Mouse (Mus musculus): ENCODE results near the gene Atp2a2. TPM values are rescaled to one million over a fixed set of nuclear protein-coding genes. Genes with fewer than 3 reads are reported as not detected.
A peak's percentile ranks its signal among the peaks of the same experiment; 100 is the strongest.

The Atp2a2 gene
- total and polyA plus RNA-seq, 2 experiments from 2014 or later = 785 to 2,277 TPM

DNA sequence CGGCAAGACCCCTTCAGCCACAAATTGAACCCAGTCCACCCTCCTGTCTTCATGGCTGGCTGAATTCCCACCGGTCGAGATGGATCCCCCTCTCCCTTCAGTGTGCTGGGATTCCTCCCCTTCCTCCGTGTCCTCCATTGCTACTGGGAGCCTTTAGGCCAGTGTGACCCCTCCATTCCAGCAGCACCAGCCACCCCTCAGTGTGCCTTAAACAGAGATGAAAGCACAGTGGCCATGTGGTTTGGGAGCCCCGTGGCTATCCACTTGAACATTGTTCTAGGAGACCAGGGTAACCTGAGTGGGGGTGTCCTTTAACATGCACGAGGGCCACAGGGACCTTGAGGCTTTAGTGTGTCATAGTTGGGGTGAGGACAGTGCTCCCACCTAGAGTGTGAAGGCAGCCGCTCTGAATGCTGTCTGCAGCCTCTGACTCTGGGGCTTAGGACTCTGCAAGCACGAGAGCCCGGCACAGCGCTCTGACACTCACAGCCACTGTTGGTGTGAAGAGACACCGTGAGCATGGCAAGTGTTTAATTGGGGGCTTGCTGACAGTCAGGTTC, 56.9 kb downstream of the Atp2a2 start:
- Histone ChIP-seq H3K4me1 (ENCODE audit: control insufficient read depth, insufficient read depth) (no peaks in the 10 kb centered on the region), H3K4me2 (ENCODE audit: low read depth, low read length) (no peak overlapping the region), H3K27ac (ENCODE audit: low read depth) (no peak overlapping the region), H3K9ac (replicated peaks; ENCODE audit: low read depth, low read length) (no peak overlapping the region), H3K4me3 (ENCODE audit: low read depth, low read length) (no peak overlapping the region), H3K9me3 (replicated peaks; ENCODE audit: control insufficient read depth, low read length) (no peaks in the 10 kb centered on the region), H3K36me3 (replicated peaks; ENCODE audit: control insufficient read depth, insufficient read depth, low read length) (peaks cover 62% of the 10 kb centered on the region), H3K27me3 (ENCODE audit: control insufficient read depth, insufficient read depth, low read length) (no peaks in the 10 kb centered on the region)
- DNase-seq (ENCODE audit: low spot score) = no peak
- no peak for ATAC-seq (ENCODE audit: insufficient read depth, low read depth)
- WGBS = 87% methylated on average over 11 of the region's 11 CpGs
- TF ChIP-seq EP300 (IDR thresholded peaks at IDR 0.05; ENCODE audit: low read depth) (no peak), CTCF (IDR thresholded peaks at IDR 0.05; ENCODE audit: low read depth) (no peak)

DNA sequence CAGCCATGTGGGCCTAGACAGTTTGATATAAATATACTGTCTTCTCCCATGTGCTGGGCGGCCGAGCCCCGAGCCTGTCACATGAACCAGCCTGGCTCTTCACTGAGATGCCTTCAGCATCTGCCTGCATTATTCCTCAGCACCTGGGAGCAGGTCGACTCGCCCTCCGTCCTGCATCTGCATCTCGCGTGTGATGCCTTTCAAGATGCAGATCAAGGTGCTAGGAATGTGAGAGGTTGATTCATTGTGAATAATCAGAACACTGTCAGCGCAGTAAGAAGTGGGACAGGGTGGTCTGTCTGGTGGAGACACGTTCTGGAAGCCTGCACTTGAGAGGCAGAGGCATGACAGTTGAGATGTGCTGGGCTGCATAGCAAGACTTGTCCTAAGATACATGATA, 57.5 kb downstream of the Atp2a2 start:
- Histone ChIP-seq H3K9ac (replicated peaks; ENCODE audit: low read depth, low read length) (no peak overlapping the region), H3K9me3 (replicated peaks; ENCODE audit: control insufficient read depth, low read length) (no peaks in the 10 kb centered on the region), H3K36me3 (replicated peaks; ENCODE audit: control insufficient read depth, insufficient read depth, low read length) (peaks cover 68% of the 10 kb centered on the region), H3K4me1 (ENCODE audit: control insufficient read depth, insufficient read depth) (no peaks in the 10 kb centered on the region), H3K4me2 (ENCODE audit: low read depth, low read length) (no peak overlapping the region), H3K4me3 (ENCODE audit: low read depth, low read length) (no peak overlapping the region), H3K27ac (ENCODE audit: low read depth) (no peak overlapping the region), H3K27me3 (ENCODE audit: control insufficient read depth, insufficient read depth, low read length) (no peaks in the 10 kb centered on the region)
- WGBS = 86% methylated on average over 10 of the region's 10 CpGs
- DNase-seq (ENCODE audit: low spot score) (no peak), ATAC-seq (ENCODE audit: insufficient read depth, low read depth) (no peak)
- no peak for TF ChIP-seq CTCF (IDR thresholded peaks at IDR 0.05; ENCODE audit: low read depth)
- no peak for TF ChIP-seq EP300 (IDR thresholded peaks at IDR 0.05; ENCODE audit: low read depth)

DNA sequence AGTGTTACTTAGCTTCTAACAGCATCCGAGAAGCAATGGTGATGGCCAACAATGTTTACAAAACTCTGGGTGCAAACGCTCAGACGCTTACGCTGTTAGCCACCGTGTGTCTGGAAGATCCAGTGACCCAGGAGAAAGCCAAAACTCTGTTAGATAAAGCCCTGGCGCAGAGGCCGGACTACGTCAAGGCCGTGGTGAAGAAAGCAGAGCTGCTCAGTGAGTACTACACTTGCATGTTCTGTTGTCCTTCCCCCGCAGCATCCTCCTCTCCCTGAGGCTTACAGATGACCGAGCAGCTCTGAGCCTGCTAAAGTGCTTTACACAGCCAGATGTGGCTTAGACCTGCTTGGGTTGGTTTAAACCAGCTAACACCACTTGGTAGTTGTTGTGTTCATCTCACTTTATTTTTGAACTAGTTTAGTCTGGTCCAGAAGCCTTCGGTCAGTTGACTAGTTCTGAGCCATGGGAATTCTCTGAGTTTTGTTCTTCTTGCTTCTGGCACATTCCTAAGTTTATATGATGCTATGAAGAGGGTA, 61.9 kb downstream of the Atp2a2 start:
- ATAC-seq (ENCODE audit: insufficient read depth, low read depth) (0 out of 2 replicates have a peak, but pooled peaks have one; percentile 6), DNase-seq (ENCODE audit: low spot score) (no peak)
- TF ChIP-seq EP300 (IDR thresholded peaks at IDR 0.05; ENCODE audit: low read depth) = no peak
- no peak for TF ChIP-seq CTCF (IDR thresholded peaks at IDR 0.05; ENCODE audit: low read depth)
- Histone ChIP-seq H3K27me3 (ENCODE audit: control insufficient read depth, insufficient read depth, low read length) (no peaks in the 10 kb centered on the region), H3K9ac (replicated peaks; ENCODE audit: low read depth, low read length) (no peak overlapping the region), H3K4me2 (ENCODE audit: low read depth, low read length) (no peak overlapping the region), H3K9me3 (replicated peaks; ENCODE audit: control insufficient read depth, low read length) (no peaks in the 10 kb centered on the region), H3K4me3 (ENCODE audit: low read depth, low read length) (no peak overlapping the region), H3K36me3 (replicated peaks; ENCODE audit: control insufficient read depth, insufficient read depth, low read length) (peaks cover 98% of the 10 kb centered on the region), H3K4me1 (ENCODE audit: control insufficient read depth, insufficient read depth) (no peaks in the 10 kb centered on the region), H3K27ac (ENCODE audit: low read depth) (peak overlapping the region; percentile 83)
- 84% methylated on average over 12 of the region's 12 CpGs for WGBS

DNA sequence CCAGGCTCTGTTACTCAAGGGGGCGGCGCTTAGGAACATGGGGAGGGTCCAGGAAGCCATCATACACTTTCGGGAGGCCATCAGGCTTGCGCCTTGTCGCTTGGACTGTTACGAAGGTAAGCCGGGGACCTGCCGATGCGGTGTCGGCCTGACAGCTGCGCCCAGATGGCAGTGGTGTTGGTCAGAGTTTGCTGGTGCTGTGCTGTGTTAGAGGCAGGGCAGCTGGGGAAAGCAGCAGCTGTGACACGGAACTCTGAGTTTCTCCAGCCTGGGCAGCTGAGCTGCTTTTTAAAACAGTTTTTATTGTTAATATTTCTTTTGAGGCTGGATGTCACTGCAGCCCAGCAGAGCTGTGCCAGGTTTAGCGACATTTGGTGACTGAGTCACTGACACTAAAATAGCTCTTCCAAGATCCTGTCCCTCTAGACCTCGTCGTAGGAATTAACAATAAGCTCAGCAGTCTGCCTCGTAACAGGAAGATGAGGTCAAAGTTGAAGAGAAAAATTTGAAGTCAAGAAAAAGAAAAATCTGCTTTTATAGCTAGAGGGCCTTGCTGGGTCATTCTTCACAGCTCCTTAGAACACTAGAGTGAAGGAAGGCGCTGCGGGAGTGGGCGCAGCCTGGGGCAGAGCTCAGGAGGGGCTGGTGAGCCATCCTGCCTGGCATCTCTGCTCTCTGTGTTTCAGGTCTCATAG, 62.5 kb downstream of the Atp2a2 start:
- Histone ChIP-seq H3K4me1 (ENCODE audit: control insufficient read depth, insufficient read depth) (no peaks in the 10 kb centered on the region), H3K4me3 (ENCODE audit: low read depth, low read length) (no peak overlapping the region), H3K27me3 (ENCODE audit: control insufficient read depth, insufficient read depth, low read length) (no peaks in the 10 kb centered on the region), H3K36me3 (replicated peaks; ENCODE audit: control insufficient read depth, insufficient read depth, low read length) (peaks cover 98% of the 10 kb centered on the region), H3K9me3 (replicated peaks; ENCODE audit: control insufficient read depth, low read length) (no peaks in the 10 kb centered on the region), H3K9ac (replicated peaks; ENCODE audit: low read depth, low read length) (no peak overlapping the region), H3K27ac (ENCODE audit: low read depth) (peak overlapping the region; percentile 83), H3K4me2 (ENCODE audit: low read depth, low read length) (no peak overlapping the region)
- peak; percentile 78 for ATAC-seq (ENCODE audit: insufficient read depth, low read depth)
- no peak for TF ChIP-seq CTCF (IDR thresholded peaks at IDR 0.05; ENCODE audit: low read depth)
- TF ChIP-seq EP300 (IDR thresholded peaks at IDR 0.05; ENCODE audit: low read depth) = no peak
- DNase-seq (ENCODE audit: low spot score) = peak; percentile 69
- WGBS = 63% methylated on average over 19 of the region's 19 CpGs

GRCm38 (mm10) chr5:122434541-122434940, 67.5 kb downstream of the Atp2a2 start:
- Histone ChIP-seq H3K9ac (replicated peaks; ENCODE audit: low read depth, low read length) (no peak overlapping the region), H3K4me1 (ENCODE audit: control insufficient read depth, insufficient read depth) (no peaks in the 10 kb centered on the region), H3K36me3 (replicated peaks; ENCODE audit: control insufficient read depth, insufficient read depth, low read length) (peaks cover 97% of the 10 kb centered on the region), H3K9me3 (replicated peaks; ENCODE audit: control insufficient read depth, low read length) (no peaks in the 10 kb centered on the region), H3K4me3 (ENCODE audit: low read depth, low read length) (no peak overlapping the region), H3K27ac (ENCODE audit: low read depth) (no peak overlapping the region), H3K4me2 (ENCODE audit: low read depth, low read length) (no peak overlapping the region), H3K27me3 (ENCODE audit: control insufficient read depth, insufficient read depth, low read length) (no peaks in the 10 kb centered on the region)
- TF ChIP-seq CTCF (IDR thresholded peaks at IDR 0.05; ENCODE audit: low read depth) = peak; percentile 13; the same call in 1 of the 2 replicates
- TF ChIP-seq EP300 (IDR thresholded peaks at IDR 0.05; ENCODE audit: low read depth) = no peak
- ATAC-seq (ENCODE audit: insufficient read depth, low read depth) (no peak), DNase-seq (ENCODE audit: low spot score) (no peak)
- 80% methylated on average over 4 of the region's 4 CpGs for WGBS

Data from heart, postnatal 0 days (tissue).